Mouse (Mus musculus) neural tube, embryonic 15.5 days (tissue): ENCODE results near the gene Crnkl1. TPM values are rescaled to one million over a fixed set of nuclear protein-coding genes. Genes with fewer than 3 reads are reported as not detected.

Source experiments
- microRNA-seq: library from miRNA; unstranded; fragments of <30 nt; microRNA quantifications from one replicate; pipeline ENCODE4, GENCODE M21; 2017
- polyA plus RNA-seq: library from polyadenylated mRNA; unstranded; fragments of >200 nt; fragmentation: Nextera tagmentation; extraction: Ambion mirVana; gene quantifications from 2 replicates; pipeline ENCODE4 v1.2.1, GENCODE M21; 2015

Gene Crnkl1
- polyA plus RNA-seq, 1 experiment from 2014 or later, result 18.8 TPM

Small RNAs within 50 kb of the gene (microRNA-seq; reads per million reads assigned to microRNA genes)
- gene Gm25026, result not detected

Other genes starting within 250 kb of the Crnkl1 start
- gene Naa20, start 32.9 kb downstream of the Crnkl1 start, polyA plus RNA-seq, result 130 and 140 TPM in 2 replicates
- gene Cfap61, start 230 bp downstream of the Crnkl1 start, polyA plus RNA-seq, result 2.7 and 3.4 TPM in 2 replicates